Mouse (Mus musculus): ENCODE data around the gene Crip1. TPM values are rescaled to one million over a fixed set of nuclear protein-coding genes. Genes with fewer than 3 reads are reported as not detected.

The Crip1 gene
- polyA plus RNA-seq, 1 experiment from 2014 or later, result 80.0 TPM

DNA sequence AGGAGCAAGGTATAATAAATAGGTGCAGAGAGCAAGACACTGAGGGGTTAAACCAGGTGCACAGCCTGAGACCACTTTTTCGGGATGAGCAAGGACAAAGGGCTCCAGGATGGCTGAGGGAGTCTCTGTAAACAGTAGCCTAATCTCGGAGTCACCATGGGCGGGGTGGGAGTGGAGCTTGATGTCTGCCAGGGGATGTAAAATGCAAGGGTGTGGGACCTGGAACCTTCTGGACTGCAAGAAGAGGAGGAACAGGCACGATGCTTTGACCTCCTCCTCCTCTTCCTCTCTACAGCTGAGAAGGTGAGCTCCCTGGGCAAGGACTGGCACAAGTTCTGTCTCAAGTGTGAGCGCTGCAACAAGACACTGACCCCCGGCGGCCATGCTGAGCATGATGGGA, 3.0 kb upstream of the Crip1 start:
- Histone ChIP-seq H3K36me3 (peaks cover 40% of the 10 kb centered on the region), H3K27me3 (ENCODE audit: low read depth, poor library complexity, severe bottlenecking) (peaks cover 49% of the 10 kb centered on the region), H3K4me3 (peak overlapping the region; percentile 75), H3K9me3 (replicated peaks) (no peaks in the 10 kb centered on the region), H3K27ac (replicated peaks) (peak overlapping the region; percentile 95), H3K4me1 (peaks cover 86% of the 10 kb centered on the region)
- WGBS, result 69% methylated on average over 7 of the region's 7 CpGs
- no peak for DNase-seq (ENCODE audit: low spot score)

DNA sequence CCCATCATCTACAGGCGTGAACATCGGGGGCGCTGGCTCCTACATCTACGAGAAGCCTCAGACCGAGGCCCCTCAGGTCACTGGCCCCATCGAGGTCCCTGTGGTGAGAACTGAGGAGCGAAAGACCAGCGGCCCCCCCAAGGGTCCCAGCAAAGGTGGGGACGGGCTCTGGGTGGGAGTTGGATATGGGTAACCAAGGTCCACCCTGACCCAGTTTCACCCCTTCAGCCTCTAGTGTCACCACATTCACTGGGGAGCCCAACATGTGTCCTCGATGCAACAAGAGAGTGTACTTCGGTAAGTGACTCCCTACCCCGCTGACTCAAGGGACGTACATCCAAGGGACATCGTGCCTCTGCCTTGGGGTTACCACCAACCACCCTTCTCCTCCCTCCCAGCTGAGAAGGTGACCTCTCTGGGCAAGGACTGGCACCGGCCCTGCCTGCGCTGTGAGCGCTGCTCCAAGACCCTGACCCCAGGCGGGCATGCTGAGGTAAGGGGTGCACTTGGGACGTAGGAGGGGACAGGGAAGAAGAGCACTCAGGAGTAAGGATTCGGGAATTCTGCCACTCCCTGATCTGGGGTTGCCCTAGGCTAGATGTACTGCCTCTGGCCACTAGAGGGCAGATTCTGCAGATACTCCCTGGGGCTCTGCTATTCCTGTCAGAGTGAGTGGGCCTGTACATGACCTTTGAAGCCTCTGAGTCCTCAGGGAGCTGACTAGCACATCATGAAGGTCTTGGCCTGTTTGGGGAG, 1.9 kb upstream of the Crip1 start:
- Histone ChIP-seq H3K36me3 (peaks cover 31% of the 10 kb centered on the region), H3K27me3 (ENCODE audit: low read depth, poor library complexity, severe bottlenecking) (peaks cover 59% of the 10 kb centered on the region), H3K4me1 (peaks cover 86% of the 10 kb centered on the region), H3K4me3 (no peak overlapping the region), H3K27ac (replicated peaks) (no peak overlapping the region), H3K9me3 (replicated peaks) (no peaks in the 10 kb centered on the region)
- DNase-seq (ENCODE audit: low spot score), result peak; percentile 55
- WGBS, result 79% methylated on average over 20 of the region's 20 CpGs

DNA sequence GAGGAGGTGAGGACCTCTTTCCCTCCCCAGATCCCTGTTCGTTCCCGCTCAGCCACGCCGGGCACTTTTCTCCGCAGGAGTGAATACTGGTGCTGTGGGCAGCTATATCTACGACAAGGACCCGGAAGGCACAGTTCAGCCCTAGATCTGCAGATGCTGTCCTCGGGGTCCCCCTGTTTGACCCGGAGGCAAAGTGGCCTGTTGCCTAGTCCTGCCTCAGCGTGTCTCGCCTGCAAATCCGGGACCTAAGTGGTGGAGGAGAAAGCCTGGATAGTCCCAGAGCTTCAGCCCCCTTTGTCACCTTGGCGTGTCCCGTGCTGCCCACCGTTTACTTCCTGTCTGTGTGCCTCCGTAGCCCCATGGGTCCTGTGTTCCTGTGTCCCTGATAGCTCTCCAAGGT, 1.2 kb upstream of the Crip1 start:
- Histone ChIP-seq H3K27me3 (ENCODE audit: low read depth, poor library complexity, severe bottlenecking) (peaks cover 66% of the 10 kb centered on the region), H3K36me3 (peaks cover 31% of the 10 kb centered on the region), H3K27ac (replicated peaks) (no peak overlapping the region), H3K4me3 (no peak overlapping the region), H3K9me3 (replicated peaks) (no peaks in the 10 kb centered on the region), H3K4me1 (peaks cover 84% of the 10 kb centered on the region)
- WGBS, result 94% methylated on average over 16 of the region's 16 CpGs
- no peak for DNase-seq (ENCODE audit: low spot score)

DNA sequence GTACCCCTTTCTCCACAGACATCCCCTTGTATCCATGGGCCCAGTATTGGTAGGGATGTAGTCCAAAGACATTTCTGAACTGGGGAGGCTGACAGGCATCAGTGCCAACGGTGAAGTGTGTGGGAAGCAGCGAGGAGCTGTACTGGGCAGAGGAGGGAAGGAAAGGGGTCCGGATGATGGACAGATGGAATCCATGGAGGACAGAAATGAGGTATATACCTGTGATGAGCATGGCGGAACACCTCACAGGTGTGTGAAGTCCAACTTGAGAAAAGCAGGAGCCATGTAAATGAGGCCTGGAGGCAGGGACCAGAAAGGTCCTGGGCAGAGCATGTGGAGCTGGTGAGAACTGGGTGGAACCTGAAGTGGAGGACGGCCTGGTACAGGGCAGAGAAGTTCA, 525 bp upstream of the Crip1 start:
- Histone ChIP-seq H3K4me3 (no peak overlapping the region), H3K27ac (replicated peaks) (no peak overlapping the region), H3K9me3 (replicated peaks) (no peaks in the 10 kb centered on the region), H3K36me3 (peaks cover 31% of the 10 kb centered on the region), H3K4me1 (peaks cover 77% of the 10 kb centered on the region), H3K27me3 (ENCODE audit: low read depth, poor library complexity, severe bottlenecking) (peaks cover 73% of the 10 kb centered on the region)
- WGBS, result 89% methylated on average over 5 of the region's 5 CpGs
- DNase-seq (ENCODE audit: low spot score), result no peak

DNA sequence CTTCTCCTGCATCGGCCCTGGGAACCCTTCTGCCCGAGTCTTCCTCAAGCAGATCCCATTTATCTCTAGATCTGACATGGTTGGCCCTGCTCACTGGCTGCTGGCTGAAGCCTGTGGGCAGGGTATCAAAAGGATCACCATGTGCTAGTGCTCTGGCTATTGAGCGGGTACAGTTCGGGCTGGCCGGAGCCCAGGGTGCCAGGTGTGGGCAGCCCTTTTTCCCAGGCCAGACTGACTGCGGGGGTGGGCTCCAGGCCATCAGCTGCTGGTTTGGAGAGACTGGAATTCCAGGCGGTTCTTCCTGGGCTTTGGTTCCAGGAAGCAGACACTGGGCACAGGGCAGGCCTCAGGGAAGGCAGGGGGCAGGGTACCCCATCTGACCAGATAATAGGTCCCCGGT, 1.4 kb downstream of the Crip1 start:
- H3K4me1 ChIP-seq, result peaks cover 74% of the 10 kb centered on the region
- 89% methylated on average over 8 of the region's 8 CpGs for WGBS
- H3K27ac ChIP-seq (replicated peaks), result peak overlapping the region; percentile 55; the same call in 1 of the 2 replicates
- H3K4me3 ChIP-seq, result no peak overlapping the region
- peaks cover 31% of the 10 kb centered on the region for H3K36me3 ChIP-seq
- peaks cover 76% of the 10 kb centered on the region for H3K27me3 ChIP-seq (ENCODE audit: low read depth, poor library complexity, severe bottlenecking)
- DNase-seq (ENCODE audit: low spot score), result no peak
- no peaks in the 10 kb centered on the region for H3K9me3 ChIP-seq (replicated peaks)

DNA sequence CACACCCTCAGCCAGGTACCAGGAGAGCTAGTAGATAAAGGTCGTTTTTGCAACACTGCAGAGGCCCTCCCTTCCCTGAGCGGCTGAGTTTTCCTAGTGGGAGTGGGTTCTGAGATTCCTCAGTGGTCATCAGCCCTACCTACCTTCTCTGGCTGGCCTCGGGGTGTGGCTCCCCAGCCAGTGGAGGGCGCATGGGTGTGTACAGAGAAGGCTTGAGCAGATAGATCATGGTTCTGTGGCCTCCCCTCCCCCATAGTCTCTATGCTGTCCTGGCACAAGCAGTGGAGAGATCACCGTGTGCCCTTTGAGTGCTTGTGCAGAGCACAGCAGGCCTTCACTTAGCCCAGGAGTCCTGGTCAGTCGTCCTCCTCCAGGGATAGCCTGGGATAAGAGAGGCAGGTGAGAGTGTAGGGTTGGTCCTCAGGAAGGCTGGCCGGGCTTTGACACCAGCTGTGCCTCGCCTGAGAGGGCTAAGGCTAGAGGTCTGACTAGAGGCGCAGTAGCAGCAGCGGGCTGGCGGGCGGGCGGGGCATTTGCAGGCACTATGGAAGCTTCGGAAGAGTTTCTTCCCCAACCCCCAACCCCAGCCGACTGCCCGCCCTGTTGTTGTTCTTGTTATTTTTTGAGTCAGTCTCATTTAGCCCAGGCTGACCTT, 2.4 kb downstream of the Crip1 start:
- H3K36me3 ChIP-seq, result peaks cover 24% of the 10 kb centered on the region
- H3K9me3 ChIP-seq (replicated peaks), result no peaks in the 10 kb centered on the region
- H3K27ac ChIP-seq (replicated peaks), result peak overlapping the region; percentile 5; the same call in 1 of the 2 replicates
- H3K4me1 ChIP-seq, result peaks cover 66% of the 10 kb centered on the region
- no peak overlapping the region for H3K4me3 ChIP-seq
- H3K27me3 ChIP-seq (ENCODE audit: low read depth, poor library complexity, severe bottlenecking), result peaks cover 79% of the 10 kb centered on the region
- WGBS, result 42% methylated on average over 16 of the region's 16 CpGs
- DNase-seq (ENCODE audit: low spot score), result no peak

DNA sequence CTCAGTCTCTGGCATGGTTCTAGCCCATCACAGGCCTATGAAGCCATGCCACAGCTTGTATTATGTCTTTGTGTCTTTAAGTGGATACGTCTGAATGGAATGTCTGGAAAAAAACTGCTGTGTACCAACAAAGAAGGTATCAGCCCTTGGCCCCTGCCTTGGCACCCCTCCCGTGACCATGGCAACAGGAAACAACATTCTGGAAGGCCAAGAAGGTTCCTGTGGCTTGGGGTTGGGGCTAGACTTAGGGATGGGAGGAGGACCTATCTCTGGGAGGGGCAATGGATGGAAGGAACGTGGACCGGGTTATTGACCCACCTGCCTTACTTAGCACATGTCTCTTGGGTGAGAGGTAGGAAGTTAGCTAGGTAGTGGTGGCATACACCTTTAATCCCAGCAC, 3.2 kb downstream of the Crip1 start:
- H3K36me3 ChIP-seq, result peaks cover 15% of the 10 kb centered on the region
- 70% methylated on average over 4 of the region's 4 CpGs for WGBS
- no peak overlapping the region for H3K4me3 ChIP-seq
- no peaks in the 10 kb centered on the region for H3K9me3 ChIP-seq (replicated peaks)
- no peak for DNase-seq (ENCODE audit: low spot score)
- no peak overlapping the region for H3K27ac ChIP-seq (replicated peaks)
- H3K27me3 ChIP-seq (ENCODE audit: low read depth, poor library complexity, severe bottlenecking), result peaks cover 87% of the 10 kb centered on the region
- peaks cover 59% of the 10 kb centered on the region for H3K4me1 ChIP-seq

DNA sequence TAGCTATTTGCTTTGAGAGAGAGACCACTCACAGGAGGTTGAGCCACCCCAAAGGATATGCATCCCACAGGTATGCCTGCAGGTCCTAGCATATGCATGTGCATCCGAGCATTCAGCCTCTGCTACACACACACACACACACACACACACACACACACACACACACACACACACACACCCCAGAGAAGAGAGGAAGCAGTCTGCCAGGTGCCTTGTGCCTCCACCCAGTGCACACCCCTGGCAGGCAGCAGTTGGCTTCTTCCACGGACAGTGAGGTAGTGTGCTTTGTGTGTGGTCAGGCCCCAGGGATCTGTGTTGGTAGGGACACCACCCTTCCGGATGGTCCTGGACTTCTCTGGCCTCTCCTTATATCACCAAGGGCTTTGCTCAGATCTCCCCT, 3.8 kb downstream of the Crip1 start:
- H3K4me1 ChIP-seq, result peaks cover 61% of the 10 kb centered on the region
- H3K27me3 ChIP-seq (ENCODE audit: low read depth, poor library complexity, severe bottlenecking), result peaks cover 93% of the 10 kb centered on the region
- H3K36me3 ChIP-seq, result peaks cover 10% of the 10 kb centered on the region
- 81% methylated on average over 3 of the region's 3 CpGs for WGBS
- H3K27ac ChIP-seq (replicated peaks), result no peak overlapping the region
- no peaks in the 10 kb centered on the region for H3K9me3 ChIP-seq (replicated peaks)
- DNase-seq (ENCODE audit: low spot score), result no peak
- H3K4me3 ChIP-seq, result no peak overlapping the region

DNA sequence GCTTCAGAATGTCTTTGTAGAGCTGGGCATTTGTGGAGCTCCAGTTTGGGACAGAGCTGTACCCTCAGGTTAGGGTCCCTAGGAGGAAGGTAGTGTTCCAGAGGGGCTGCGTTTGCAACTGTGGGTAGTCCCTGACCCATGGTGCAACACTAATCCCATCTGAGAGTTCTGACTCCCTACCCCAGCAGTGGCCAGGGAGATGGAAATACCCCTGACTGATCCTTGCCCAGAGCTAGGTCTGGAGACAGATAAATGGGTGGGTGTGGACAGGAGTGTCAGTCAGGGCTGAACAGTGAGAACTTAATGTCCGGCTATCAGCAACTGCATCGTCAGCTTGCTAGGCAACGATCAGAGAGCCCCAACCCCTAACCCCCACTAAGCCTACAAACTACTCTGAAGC, 4.5 kb downstream of the Crip1 start:
- Histone ChIP-seq H3K4me1 (peaks cover 67% of the 10 kb centered on the region), H3K27me3 (ENCODE audit: low read depth, poor library complexity, severe bottlenecking) (peaks cover 95% of the 10 kb centered on the region)
- WGBS, result 92% methylated on average over 4 of the region's 4 CpGs

DNA sequence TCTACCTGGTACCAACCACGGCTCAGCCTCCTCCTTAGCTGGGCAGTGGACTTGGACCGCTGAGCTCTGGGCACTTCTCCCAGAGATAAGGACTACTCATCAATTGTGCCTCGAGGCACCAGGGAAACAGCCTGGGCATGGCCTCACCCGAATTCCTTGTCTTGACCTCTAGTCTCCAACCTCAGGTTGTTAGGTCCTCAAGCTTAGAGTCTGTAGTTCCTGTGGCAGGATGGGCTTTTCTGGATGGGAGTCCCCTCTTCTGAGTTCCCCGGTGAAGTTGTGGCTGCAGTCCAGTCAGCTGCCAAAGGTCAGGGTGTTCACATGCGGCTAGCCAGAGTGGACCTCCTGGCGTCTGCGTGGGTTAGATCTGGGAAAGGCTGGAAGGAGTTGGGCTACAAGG, 4.9 kb downstream of the Crip1 start:
- 0 out of 2 replicates have a peak overlapping the region, but pooled peaks have one; percentile 75 for H3K27ac ChIP-seq (replicated peaks)
- peaks cover 67% of the 10 kb centered on the region for H3K4me1 ChIP-seq
- no peaks in the 10 kb centered on the region for H3K36me3 ChIP-seq
- H3K4me3 ChIP-seq, result peak overlapping the region; percentile 61
- H3K9me3 ChIP-seq (replicated peaks), result no peaks in the 10 kb centered on the region
- DNase-seq (ENCODE audit: low spot score), result no peak
- H3K27me3 ChIP-seq (ENCODE audit: low read depth, poor library complexity, severe bottlenecking), result peaks cover 91% of the 10 kb centered on the region
- 78% methylated on average over 8 of the region's 8 CpGs for WGBS

More for the DNA sequence above, 4.5 kb downstream of the Crip1 start:
- H3K36me3 ChIP-seq, result peaks cover 3% of the 10 kb centered on the region
- H3K4me3 ChIP-seq, result no peak overlapping the region
- DNase-seq (ENCODE audit: low spot score), result no peak
- no peak overlapping the region for H3K27ac ChIP-seq (replicated peaks)
- H3K9me3 ChIP-seq (replicated peaks), result no peaks in the 10 kb centered on the region

DNA sequence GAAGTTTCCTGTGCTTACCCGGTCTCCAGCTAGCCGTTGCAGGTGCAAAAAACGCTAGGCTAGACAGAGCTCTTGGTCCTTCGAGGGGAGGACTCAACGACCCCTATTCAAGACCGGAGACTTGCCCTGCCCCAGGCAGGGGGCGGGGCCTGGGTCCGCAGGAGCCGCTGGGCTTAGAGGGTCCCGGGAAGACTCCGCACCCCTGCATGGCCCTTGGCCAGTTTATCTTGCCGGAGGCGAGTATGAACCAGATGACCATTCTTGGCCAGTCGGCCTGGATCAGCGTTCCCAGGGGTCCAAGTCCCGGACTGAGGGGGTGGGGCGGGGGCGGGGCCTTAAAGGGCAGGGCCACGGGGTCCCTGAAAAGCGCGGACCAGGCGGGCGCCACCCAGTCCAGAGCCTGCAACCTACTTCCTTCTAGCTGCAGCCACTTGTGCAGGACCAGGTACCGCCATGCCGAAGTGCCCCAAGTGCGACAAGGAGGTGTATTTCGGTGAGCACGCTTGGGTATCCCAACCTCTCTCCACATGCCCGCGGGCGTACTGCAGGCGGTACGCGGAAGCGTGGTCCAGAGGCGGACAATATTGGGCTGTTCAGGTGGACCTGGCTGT, 5.7 kb downstream of the Crip1 start:
- DNase-seq (ENCODE audit: low spot score), result peak; percentile 59
- Histone ChIP-seq H3K9me3 (replicated peaks) (no peaks in the 10 kb centered on the region), H3K4me3 (peak overlapping the region; percentile 61), H3K4me1 (peaks cover 63% of the 10 kb centered on the region), H3K27ac (replicated peaks) (peak overlapping the region; percentile 75), H3K27me3 (ENCODE audit: low read depth, poor library complexity, severe bottlenecking) (peaks cover 85% of the 10 kb centered on the region), H3K36me3 (no peaks in the 10 kb centered on the region)
- under 1% methylated on average over 36 of the region's 36 CpGs for WGBS

DNA sequence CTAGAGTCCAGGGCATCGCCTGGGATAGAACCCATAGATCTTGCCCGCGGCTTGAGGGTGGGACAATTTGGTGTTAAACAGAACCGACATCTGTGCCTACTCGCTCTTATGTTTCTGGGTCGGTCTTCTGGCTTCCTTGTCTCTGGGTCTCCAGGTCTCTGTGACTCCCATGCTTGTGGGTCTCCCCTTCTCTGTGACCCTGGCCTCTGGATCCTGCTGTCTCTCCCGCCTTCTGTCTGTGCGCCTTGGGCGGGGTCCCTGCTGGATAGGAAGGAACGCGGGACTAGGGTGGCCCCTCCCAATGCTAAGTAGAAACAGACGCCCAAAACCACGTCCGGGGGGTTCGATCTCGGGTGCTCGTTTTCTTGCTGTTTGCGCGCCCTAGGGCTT, 6.2 kb downstream of the Crip1 start:
- H3K27me3 ChIP-seq (ENCODE audit: low read depth, poor library complexity, severe bottlenecking), result peaks cover 80% of the 10 kb centered on the region
- H3K36me3 ChIP-seq, result no peaks in the 10 kb centered on the region
- H3K4me1 ChIP-seq, result peaks cover 63% of the 10 kb centered on the region
- WGBS, result 31% methylated on average over 19 of the region's 19 CpGs
- peak overlapping the region; percentile 61 for H3K4me3 ChIP-seq
- H3K27ac ChIP-seq (replicated peaks), result peak overlapping the region; percentile 75
- DNase-seq (ENCODE audit: low spot score), result no peak
- no peaks in the 10 kb centered on the region for H3K9me3 ChIP-seq (replicated peaks)

DNA sequence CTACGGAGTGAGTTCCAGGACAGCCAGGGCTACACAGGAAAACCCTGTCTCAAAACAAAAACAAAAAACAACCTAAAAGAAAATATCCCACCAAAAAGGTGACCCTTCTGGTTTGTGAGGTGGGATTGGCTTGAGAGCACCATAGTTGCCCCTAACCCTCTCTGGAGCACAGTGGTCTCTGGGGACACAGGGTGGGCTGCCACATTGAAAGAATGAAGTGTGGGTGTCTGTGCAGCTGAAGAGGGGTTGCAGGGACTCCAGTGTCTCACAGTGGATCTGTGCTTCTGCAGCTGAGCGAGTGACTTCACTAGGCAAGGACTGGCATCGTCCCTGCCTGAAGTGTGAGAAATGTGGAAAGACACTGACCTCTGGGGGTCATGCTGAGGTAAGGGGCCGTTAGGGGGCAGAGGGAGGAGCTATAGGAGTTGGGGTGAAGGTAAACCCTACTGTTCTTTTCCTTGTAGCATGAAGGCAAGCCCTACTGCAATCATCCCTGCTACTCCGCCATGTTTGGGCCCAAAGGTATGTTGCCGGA, 6.9 kb downstream of the Crip1 start:
- Histone ChIP-seq H3K4me1 (peaks cover 62% of the 10 kb centered on the region), H3K9me3 (replicated peaks) (no peaks in the 10 kb centered on the region), H3K4me3 (no peak overlapping the region), H3K36me3 (peaks cover 8% of the 10 kb centered on the region), H3K27me3 (ENCODE audit: low read depth, poor library complexity, severe bottlenecking) (peaks cover 72% of the 10 kb centered on the region), H3K27ac (replicated peaks) (no peak overlapping the region)
- no peak for DNase-seq (ENCODE audit: low spot score)
- 82% methylated on average over 6 of the region's 6 CpGs for WGBS
